Mouse (Mus musculus) liver, adult (tissue): ENCODE results near the gene Clca3a2.
A peak's percentile ranks its signal among the peaks of the same experiment; 100 is the strongest.
"Not testable (repeated sequence)": the region's sequence is repeated elsewhere in the genome, so short reads cannot be mapped to it uniquely, and the experiment has no call there.

Source experiments
- GATA4 ChIP-seq: IDR thresholded peaks from 2 replicates; pipeline ENCODE4 v1.6.1; 2014; ENCODE audit warnings: mild to moderate bottlenecking, low read length; ENCODE audit not compliant: insufficient replicate concordance

Clca3a2 gene

DNA sequence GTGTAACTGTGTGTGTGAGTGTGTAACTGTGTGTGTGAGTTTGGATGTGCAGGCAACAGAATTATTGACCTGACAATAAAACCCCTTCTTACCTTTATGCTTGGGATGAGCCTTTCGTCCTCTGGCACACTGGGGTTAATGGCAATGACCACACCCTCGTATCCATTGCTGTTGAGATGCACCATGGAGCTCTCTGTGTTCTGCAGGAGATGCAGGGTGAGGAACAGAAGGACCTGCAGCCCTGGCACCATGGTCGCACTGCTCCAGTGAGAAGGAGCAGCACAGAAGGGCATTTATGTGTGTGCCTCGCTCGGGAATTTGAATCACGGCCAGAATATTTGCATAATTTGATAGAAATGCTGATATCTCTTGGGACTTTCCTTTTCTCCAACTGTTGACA is at the start of gene Clca3a2:
Gene Clca3a2 (minus strand): TSS at position 276 of the 400 bp plus-strand sequence.
- not testable (repeated sequence) for TF ChIP-seq GATA4

DNA sequence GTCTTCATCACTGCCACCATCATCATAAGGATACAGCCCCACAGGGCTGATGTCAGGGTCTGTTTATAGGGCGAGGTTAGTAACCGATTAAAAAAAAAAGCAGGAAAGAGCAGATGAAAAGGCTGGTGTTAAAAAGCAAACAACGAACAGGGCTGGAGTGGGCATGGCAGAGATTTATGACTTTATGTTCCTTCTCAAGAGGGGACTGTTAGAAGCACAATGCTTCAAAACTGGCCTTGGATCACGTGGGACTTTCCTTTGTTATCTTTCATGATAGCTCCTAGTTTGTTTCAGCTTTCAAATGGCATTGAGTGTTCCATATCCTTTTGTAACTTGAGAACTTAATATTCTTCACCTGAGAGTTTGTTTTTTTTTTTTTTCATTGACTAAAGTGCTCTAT is 30.3 kb upstream of the Clca3a2 start:
- no peak for TF ChIP-seq GATA4

- not testable (repeated sequence) for TF ChIP-seq GATA4
Measured at GRCm38 (mm10) chr3:144849014-144849556, 29.8 kb upstream of the Clca3a2 start, which contains the start of gene Clca3b. Clca3b (minus strand) TSS chr3:144849357.

GRCm38 (mm10) chr3:144827257-144827656 is 8.0 kb upstream of the Clca3a2 start:
- no peak for TF ChIP-seq GATA4

DNA sequence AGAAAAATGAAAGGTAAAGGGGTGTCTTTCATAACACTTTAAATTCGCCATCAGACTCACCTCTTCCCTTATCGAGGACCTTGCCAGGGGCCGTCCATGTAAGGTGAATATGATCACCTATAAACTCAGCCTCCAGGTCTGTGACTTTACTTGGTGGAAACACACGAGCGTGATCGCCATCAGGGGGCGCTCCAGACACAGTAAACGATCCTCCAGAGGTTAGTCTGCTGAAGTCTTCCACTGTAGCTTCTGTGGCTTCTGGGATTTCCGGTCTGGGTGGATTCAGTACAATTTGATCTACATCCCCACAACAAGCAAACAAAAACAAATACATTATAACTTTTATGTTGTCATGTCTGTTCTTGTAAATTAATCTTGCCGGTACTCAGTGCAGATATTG is 5.9 kb upstream of the Clca3a2 start:
- TF ChIP-seq GATA4: no peak

DNA sequence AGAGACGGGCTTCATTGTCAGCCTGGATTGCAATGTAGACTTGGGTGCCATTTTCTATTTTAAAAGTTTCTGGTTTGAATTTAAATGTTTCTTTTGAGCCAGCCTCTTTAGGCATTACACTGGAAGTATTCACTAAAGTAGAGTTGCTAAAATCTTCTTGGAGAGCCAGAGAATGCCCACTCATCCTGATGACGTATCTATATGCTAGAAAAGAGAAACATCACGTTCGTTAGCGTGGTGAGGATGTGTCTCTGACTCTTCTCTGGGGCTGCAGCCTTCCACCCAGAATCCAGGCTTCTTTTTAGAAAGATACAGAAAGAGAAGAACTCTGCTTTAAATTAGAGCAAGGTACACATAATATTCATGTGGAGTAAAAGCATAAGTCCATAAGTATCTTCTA is 4.0 kb upstream of the Clca3a2 start:
- no peak for TF ChIP-seq GATA4

GRCm38 (mm10) chr3:144820632-144821031 is 1.3 kb upstream of the Clca3a2 start:
- no peak for TF ChIP-seq GATA4

DNA sequence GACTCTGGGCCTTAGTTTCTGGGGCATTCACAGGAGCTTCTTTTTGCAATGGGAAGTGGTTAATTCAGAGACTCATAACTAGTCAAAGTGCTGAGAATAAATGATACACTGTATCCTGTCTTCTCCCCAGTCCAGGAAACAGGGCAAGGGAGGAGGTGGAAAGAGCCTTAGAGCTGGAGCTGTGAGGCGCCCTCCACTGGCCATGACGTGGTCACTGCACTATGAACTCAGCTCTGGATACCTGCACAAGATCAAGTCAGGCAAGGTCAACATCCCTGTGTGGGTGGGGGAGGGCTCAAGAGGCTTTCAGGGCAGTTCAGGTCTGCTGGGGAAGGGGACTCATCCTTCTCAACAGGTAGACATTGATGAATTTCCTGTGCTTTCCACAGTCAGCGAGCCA is 7.5 kb downstream of the Clca3a2 start:
- TF ChIP-seq GATA4: no peak

DNA sequence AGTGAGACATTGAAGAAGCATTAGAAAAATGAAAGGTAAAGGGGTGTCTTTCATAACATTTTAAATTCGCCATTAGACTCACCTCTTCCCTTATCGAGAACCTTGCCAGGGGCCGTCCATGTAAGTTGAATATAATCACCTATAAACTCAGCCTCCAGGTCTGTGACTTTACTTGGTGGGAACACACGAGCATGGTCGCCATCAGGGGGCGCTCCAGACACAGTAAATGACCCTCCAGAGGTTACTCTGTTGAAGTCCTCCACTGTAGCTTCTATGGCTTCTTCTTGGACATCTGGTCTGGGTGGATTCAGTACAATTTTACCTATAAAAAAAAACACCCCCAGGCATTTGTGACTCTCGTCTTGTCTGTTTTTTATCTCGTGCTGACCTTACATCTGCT is 17.4 kb downstream of the Clca3a2 start:
- TF ChIP-seq GATA4: no peak

DNA sequence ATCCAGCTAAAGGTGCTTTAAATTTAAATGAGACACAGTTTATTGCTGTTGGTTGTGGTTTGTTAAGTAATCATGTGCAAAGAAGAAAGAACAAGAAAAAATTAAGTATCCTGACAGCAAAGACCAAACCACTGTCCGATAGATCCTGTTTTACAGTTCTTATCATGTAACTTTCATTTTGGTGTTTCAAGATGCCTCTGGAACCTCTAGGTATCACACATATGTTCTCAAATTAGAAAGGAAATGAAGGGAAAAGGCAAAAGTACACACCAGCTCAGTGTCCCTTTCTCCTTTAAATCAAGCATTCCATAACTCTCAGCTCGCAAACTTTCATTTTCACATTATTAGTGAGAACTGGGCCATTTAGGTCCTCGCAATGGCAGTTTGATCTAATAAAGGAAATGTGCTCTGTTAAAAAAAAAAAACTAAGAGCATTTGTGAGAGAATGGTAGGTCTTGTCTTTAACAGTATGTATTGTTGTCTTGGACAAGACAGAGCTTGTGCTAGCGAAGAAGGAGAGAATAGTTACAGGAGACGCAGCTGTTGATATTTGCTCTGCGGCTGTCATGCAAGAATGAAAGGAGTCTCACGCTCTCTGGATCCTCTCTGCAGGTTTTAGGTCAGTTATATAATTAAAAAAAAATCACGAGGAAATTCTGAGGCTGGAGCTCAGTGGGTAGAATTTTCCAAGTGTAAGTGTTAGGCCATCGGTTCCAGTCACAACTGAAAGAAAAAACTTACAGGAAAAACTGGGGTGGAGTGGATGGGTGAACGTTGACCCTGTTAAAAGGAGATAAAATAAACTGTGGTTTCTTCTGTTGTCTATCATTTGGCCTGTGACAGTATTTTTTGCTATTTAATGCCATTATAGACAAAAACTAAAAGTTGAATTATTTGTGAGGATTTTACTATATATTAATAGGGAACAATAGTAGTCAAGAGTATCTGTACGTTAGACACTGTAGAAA is 33.8 kb downstream of the Clca3a2 start:
- no peak for TF ChIP-seq GATA4

- no peak for TF ChIP-seq GATA4
Measured at GRCm38 (mm10) chr3:144765161-144765560, 54.1 kb downstream of the Clca3a2 start.

GRCm38 (mm10) chr3:144761454-144761853 is 57.8 kb downstream of the Clca3a2 start:
- no peak for TF ChIP-seq GATA4

GRCm38 (mm10) chr3:144760592-144761309 is 58.5 kb downstream of the Clca3a2 start, which contains the start of gene Clca3a1:
Clca3a1 (minus strand) TSS chr3:144760977.
- TF ChIP-seq GATA4: peak; percentile 81; the same call in 1 of the 2 replicates

GRCm38 (mm10) chr3:144759719-144760118 is 59.6 kb downstream of the Clca3a2 start:
- no peak for TF ChIP-seq GATA4

GRCm38 (mm10) chr3:144753120-144753519 is 66.2 kb downstream of the Clca3a2 start:
- TF ChIP-seq GATA4: no peak
